Mouse (Mus musculus): ENCODE measurements at regions not wholly inside any gene's neighbourhood (a gene's known extent, or its start where the extent isn't known, plus 50 kb on each side); places are given as distances from the start of the nearest gene placed in this dataset.

DNA sequence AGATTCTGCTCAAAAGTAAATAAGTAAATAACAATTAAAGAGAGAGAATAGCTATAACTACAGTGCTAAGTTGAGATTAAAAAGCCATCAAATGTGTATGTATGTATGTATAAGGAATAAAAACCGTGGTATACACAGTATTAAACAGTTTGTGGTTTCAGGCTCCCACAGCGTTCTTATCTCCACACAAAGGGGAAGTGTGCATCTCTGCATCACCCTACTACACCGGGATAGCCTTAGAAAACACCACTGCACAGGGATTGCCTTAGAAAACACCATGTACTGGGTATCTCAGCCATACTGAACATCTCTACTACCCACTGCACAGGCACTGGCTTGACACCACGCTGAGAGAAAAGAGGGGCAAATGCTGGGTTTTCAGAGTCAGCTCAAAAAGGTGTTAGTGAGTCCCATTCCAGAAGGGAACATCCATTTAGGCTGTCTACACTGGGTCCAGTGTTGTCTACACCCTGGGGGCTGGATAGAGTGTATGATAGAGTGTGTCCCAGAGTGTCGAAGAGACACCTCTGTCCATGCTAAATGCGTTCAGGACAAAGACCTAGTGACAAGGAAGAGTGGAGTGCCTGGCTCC, 139.5 kb downstream of the Qrsl1 start:
- TF ChIP-seq CTCF (IDR thresholded peaks at IDR 0.05; ENCODE audit: low read depth, low read length) = no peak
- 0 out of 2 replicates have a peak, but pooled peaks have one; percentile 15 for TF ChIP-seq TAL1 (conservative IDR thresholded peaks at IDR 0.05; ENCODE audit: low read depth, low read length)
